Mouse (Mus musculus): Measurements from ENCODE around the gene Olfr332. TPM values are rescaled to one million over a fixed set of nuclear protein-coding genes. Genes with fewer than 3 reads are reported as not detected.
"Not testable (repeated sequence)": the region's sequence is repeated elsewhere in the genome, so short reads cannot be mapped to it uniquely, and the experiment has no call there.

Olfr332 gene
- not detected for total RNA-seq (2021)
- long read RNA-seq, experiment 1, result 0 reads
- long read RNA-seq, experiment 2, result 0 reads

DNA sequence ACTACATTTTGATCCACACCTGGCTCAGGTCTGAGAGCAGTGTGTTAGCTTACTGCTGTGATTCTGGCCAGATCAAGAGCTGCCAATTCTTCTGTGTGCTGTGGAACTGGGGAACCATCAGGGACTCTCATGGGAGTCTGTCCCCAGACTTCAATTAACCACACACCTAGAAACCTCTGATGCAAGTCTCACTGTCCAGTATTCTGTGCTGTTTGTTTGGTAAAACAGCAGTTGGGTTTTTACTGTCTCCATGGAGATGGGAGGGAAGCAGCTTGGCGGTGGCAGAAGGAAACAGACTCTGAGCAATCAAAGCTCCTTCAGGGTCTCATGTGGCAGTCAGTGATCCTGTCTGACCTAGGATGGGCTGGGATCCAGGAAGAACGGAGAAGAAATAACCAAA, at the start of gene Olfr332:
TSS of gene Olfr332 (minus strand) at position 101 of the 400 bp plus-strand sequence.
- DNase-seq (ENCODE audit: low spot score), result no peak

DNA sequence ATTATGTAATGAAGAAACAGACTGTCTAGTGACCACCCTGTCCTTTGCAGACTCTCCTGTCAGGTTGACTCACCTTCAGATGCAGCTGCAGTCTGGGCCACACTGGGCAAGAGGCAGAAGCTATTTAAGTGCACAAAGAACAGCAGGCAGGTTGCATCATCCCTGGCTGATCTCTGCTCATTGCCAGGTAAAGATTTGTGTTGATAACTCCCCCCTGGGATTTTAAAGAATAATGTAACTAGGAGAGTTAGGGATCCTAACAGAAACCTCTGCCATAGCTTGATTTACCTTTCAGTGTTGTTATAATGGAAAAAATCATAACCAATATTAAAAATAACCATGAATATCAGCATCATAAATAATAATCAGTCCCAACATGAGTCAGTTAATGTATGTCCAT, 42.4 kb upstream of the Olfr332 start, which contains the start of gene Olfr330:
TSS of gene Olfr330 (minus strand) at position 101 of the 400 bp plus-strand sequence.
- not testable (repeated sequence) for DNase-seq (ENCODE audit: low spot score)

DNA sequence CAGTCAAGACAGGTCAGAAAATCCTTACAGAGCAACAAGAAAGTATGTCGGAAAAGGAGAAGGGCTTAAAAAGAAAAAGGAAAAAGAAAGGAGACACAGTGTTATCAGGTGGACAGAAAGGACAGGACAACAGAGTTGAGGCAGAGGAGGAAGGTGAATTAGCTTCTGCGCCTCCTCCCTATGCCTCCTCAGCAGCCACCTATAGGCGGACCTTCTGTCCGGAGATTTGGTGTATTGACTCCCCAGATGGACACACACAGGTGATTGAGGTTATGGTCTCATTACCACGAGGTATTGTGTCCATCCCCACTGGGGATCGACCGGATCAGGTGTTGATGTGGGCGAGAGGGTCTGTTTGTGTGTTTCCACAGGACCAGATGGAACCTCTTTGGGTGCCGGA, 27.4 kb upstream of the Olfr332 start:
- DNase-seq (ENCODE audit: low spot score), result peak; percentile 25

DNA sequence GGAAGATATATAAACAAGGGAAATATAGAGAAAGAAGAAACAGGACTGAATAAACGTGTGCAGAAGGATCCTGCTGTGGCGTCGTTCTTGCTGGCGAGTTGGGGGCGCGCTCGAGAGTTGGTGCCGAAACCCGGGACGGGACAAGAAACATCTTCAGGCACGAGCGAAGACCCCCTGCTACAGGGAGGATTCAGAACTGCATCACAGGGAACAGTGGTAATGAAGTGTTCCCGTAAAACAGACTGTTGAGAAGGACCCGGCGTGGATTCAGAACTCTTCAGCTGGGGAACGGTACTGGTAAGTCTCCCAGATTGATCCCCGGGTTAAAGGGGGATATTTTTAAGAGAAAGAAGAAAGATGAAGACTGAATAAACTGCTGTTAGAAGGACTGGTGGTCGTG, 26.6 kb upstream of the Olfr332 start:
- peak; percentile 66 for DNase-seq (ENCODE audit: low spot score)

DNA sequence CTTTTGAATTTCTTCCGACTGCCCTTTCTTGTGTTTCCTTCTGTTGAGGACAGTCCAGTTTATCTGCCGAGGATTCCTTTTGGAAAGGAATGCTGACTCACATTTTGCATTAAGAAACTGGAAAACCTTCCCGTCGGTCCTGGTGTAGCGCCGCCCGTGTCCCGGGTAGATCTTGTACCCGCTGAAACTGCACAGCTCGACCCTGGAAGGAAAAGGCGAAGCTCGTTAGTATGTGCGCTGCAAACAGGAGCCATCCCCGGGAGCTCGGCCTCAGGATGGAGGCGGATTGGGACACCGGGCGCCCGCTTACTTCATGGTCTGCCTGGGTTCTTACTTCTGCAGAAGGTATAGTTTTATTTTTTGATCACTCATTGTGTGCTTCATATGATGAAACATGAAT, 16.7 kb upstream of the Olfr332 start:
- DNase-seq (ENCODE audit: low spot score), result not testable (repeated sequence)

DNA sequence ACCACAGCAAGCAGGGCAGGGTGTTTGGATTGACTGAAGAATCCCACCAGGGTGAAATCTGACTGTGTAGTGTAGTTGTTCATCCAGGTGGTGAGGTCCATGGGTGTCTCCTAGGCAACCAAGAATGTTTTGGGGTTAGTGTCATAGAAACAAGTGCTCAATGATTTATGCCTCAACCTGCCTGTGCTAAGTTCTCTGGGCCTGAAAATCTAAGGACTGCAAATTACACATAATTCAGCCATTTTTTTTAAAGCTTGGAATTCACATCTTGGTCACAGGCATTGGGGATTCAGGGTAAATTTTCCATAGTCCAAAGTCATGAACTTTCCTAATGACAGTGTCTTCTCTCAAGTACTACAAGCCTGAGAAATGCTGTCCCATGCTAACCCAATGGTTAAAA, 10.1 kb upstream of the Olfr332 start, which contains the start of gene Olfr331:
TSS of gene Olfr331 (minus strand) at position 101 of the 400 bp plus-strand sequence.
- DNase-seq (ENCODE audit: low spot score), result not testable (repeated sequence)

DNA sequence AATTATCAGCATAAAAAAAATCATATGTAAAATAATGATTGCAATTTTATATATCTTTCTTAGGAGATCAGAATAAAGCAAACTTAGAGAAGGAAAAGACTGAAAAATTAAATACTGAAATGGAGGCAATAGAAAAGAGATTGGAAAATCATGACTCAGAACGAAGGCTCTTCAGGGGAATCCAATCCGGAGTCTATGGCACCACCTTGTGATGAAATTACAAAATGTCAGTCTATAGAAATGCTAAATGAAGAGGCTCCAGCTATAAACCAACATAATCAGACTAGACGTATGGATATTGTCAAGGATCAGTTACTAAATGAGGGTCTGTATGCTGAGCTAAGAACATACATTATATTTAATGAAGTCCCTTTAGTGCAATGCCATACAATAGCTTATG, 6.9 kb upstream of the Olfr332 start:
- DNase-seq (ENCODE audit: low spot score), result no peak

DNA sequence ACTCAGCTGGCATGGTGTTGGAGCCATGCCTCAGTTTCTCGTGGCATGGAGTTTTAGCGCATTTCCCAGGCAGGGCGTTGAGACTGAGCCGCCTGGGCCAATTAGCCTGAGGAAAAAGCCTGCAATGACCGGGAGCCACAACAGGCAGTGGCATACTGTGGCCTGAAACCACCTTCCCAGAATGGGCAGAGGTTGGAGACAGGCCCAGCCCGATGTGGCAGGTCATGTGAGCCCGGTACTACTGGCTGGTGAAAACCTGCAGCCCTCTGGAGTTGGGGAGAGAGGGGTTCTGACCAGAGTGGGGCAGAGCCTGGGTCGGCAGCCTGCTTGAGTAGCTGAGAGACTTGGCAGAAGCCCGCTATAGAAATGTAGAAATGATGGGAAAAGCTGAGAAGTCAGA, 6.4 kb upstream of the Olfr332 start:
- no peak for DNase-seq (ENCODE audit: low spot score)

DNA sequence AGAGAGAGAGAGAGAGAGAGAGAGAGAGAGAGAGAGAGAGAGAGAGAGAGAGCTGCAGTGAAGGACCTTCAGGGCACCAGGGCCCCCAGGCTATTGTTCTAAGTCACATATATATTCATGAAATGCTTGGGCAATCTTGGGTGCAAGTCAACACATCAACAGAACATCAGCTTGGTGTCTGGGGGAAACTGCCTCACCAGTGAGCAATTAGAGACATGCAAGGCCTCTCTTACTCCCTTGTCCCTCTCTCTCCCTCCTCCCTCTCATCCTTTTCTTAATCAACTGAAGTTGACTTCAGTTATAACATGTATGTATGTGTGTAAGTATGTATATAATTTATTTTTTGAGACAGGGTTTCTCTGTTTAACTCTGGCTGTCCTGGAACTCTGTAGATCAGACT, 30.2 kb downstream of the Olfr332 start, which contains the start of gene Olfr30:
TSS of gene Olfr30 (minus strand) at position 101 of the 400 bp plus-strand sequence.
- no peak for DNase-seq (ENCODE audit: low spot score)

DNA sequence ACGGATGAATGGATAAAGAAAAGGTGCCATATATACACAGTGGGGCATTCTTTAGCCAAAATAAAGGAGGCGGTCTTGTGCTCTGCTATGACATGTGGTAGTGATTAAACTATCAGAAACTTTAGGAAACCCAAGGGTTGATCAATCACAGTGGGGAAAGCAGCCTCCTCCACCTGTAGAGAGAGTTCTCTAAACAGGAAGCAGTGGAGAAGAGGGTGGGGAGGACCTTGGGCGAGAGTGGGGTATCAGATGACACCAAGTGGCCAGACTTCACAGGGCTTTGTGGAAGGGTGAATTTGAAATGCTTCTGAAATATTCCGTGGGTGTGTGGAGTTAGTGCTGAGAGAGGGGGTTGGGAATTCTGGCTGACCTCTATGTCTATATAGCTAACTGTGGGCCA, 38.8 kb downstream of the Olfr332 start:
- no peak for DNase-seq (ENCODE audit: low spot score)

DNA sequence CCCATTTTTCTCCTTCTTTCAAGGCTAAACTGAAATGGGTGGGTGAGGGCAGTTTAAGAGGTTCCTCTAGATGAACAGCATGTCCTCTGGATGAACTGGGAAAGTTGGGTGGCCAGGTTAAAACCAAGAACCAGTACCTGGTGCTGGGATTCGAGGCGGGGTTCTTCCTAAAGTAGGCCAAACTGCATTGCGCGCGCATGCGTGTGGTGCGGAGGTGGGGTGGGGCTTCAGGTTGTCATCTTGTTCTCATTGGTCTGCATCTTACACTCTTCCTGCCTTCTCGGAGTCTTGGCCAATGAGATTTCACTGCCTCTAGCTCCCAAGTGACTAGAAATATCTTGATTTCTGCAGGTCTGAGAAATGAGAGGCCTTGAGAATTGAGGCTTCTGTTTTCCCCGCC, 39.6 kb downstream of the Olfr332 start, which contains the start of gene Lypd9:
TSS of gene Lypd9 (minus strand) at position 165 of the 400 bp plus-strand sequence.
- no peak for DNase-seq (ENCODE audit: low spot score)

Other genes starting within 250 kb of the Olfr332 start
- not detected for gene 4930438A08Rik, start 217.8 kb downstream of the Olfr332 start, total RNA-seq (2021)
- 1 to 10 TPM; 3.9 to 4.1 TPM for gene Zfp692, start 185.5 kb downstream of the Olfr332 start, total RNA-seq (2021)
- 10 to 100 TPM; 33.2 to 45.7 TPM for gene Zfp672, start 162.2 kb downstream of the Olfr332 start, total RNA-seq (2021)
- 10 to 100 TPM; 22.4 to 23.3 TPM for gene Sh3bp5l, start 161.8 kb downstream of the Olfr332 start, total RNA-seq (2021)
- not detected for gene Lypd8, start 113.5 kb downstream of the Olfr332 start, total RNA-seq (2021)
- gene 1810065E05Rik, start 71.4 kb downstream of the Olfr332 start, total RNA-seq (2021), result not detected
- not detected for gene Gm12253, start 60.0 kb downstream of the Olfr332 start, total RNA-seq (2021)
- not detected for gene Lypd9, start 39.6 kb downstream of the Olfr332 start, total RNA-seq (2021)
- gene Olfr30, start 30.3 kb downstream of the Olfr332 start, total RNA-seq (2021), result not detected
- not detected for gene Olfr331, start 10.0 kb upstream of the Olfr332 start, total RNA-seq (2021)
- gene Olfr330, start 42.3 kb upstream of the Olfr332 start, total RNA-seq (2021), result not detected
- gene Olfr329-ps, start 53.9 kb upstream of the Olfr332 start, total RNA-seq (2021), result not detected
- not detected for gene Olfr328, start 63.1 kb upstream of the Olfr332 start, total RNA-seq (2021)
- not detected for gene Olfr224, start 78.0 kb upstream of the Olfr332 start, total RNA-seq (2021)
- not detected for gene Olfr325, start 85.2 kb upstream of the Olfr332 start, total RNA-seq (2021)
- gene Olfr324, start 102.6 kb upstream of the Olfr332 start, total RNA-seq (2021), result not detected
- not detected for gene 2210407C18Rik, start 123.5 kb upstream of the Olfr332 start, total RNA-seq (2021)
- gene Olfr323, start 137.9 kb upstream of the Olfr332 start, total RNA-seq (2021), result not detected
- not detected for gene Trim58, start 147.9 kb upstream of the Olfr332 start, total RNA-seq (2021)
- gene Olfr322, start 166.2 kb upstream of the Olfr332 start, total RNA-seq (2021), result not detected
- gene Olfr320, start 188.5 kb upstream of the Olfr332 start, total RNA-seq (2021), result not detected
- gene Olfr319, start 206.6 kb upstream of the Olfr332 start, total RNA-seq (2021), result not detected
- not detected for gene Olfr318, start 231.5 kb upstream of the Olfr332 start, total RNA-seq (2021)
- gene Olfr317, start 246.7 kb upstream of the Olfr332 start, total RNA-seq (2021), result not detected